Comparison of ENCODE assay signal across 28 mouse cellular contexts in genomic region chr17:41892646-41893045, GRCm38 (mm10).
"Had no signal": no experiment of that assay in that cellular context is flagged by ENCODE, and none has a peak within 500 bp of the region (broad histone marks: within the 10 kb centered on the region; RNA-seq: fewer than 3 reads in every experiment).

No protein-coding gene starts in this region.

- H3K27me3 ChIP-seq: heart, embryonic 12.5 days; heart, embryonic 13.5 days; heart, embryonic 15.5 days; hindbrain, embryonic 12.5 days; hindbrain, embryonic 13.5 days; hindbrain, embryonic 15.5 days; intestine, embryonic 15.5 days; kidney, embryonic 15.5 days had no signal

- H3K36me3 ChIP-seq: heart, embryonic 12.5 days; heart, embryonic 13.5 days; heart, embryonic 15.5 days; hindbrain, embryonic 10.5 days; hindbrain, embryonic 12.5 days; hindbrain, embryonic 13.5 days; hindbrain, embryonic 15.5 days; intestine, embryonic 15.5 days; kidney, embryonic 15.5 days had no signal

- H3K9me3 ChIP-seq: heart, embryonic 13.5 days; heart, embryonic 15.5 days; hindbrain, embryonic 10.5 days; hindbrain, embryonic 12.5 days; hindbrain, embryonic 15.5 days; intestine, embryonic 15.5 days; kidney, embryonic 15.5 days had no signal

- DNase-seq: heart, postnatal 14 days; heart, postnatal 36 days; kidney, adult 11 months; kidney, adult 18-20 months; kidney, adult 2 months; kidney, adult 8-10 months; kidney, adult 9 months; kidney, postnatal 10 days; kidney, postnatal 14 days; kidney, postnatal 25 days; kidney, postnatal 36 days; kidney, postnatal 4 days; layer of hippocampus, adult 9-11 months; layer of hippocampus, postnatal 36 days had no signal

- H3K4me1 ChIP-seq: heart, embryonic 12.5 days; heart, embryonic 13.5 days; heart, embryonic 15.5 days; hindbrain, embryonic 10.5 days; hindbrain, embryonic 12.5 days; hindbrain, embryonic 13.5 days; hindbrain, embryonic 15.5 days; intestine, embryonic 15.5 days; kidney, embryonic 15.5 days had no signal

- H3K27ac ChIP-seq: heart, embryonic 13.5 days; heart, embryonic 15.5 days; hindbrain, embryonic 10.5 days; hindbrain, embryonic 12.5 days; hindbrain, embryonic 13.5 days; hindbrain, embryonic 14.5 days; hindbrain, embryonic 15.5 days; hindbrain, postnatal 0 days; intestine, embryonic 15.5 days; kidney, embryonic 15.5 days; kidney, postnatal 0 days; layer of hippocampus, adult 2 months; left cerebral cortex, adult 2 months had no signal

- H3K4me3 ChIP-seq: heart, embryonic 12.5 days; heart, embryonic 13.5 days; heart, embryonic 15.5 days; hindbrain, embryonic 10.5 days; hindbrain, embryonic 12.5 days; hindbrain, embryonic 13.5 days; hindbrain, embryonic 15.5 days; intestine, embryonic 15.5 days; kidney, embryonic 15.5 days; layer of hippocampus, adult 2 months; left cerebral cortex, adult 2 months had no signal
